8 mouse cellular contexts compared by ENCODE assay signal in the genomic region with DNA sequence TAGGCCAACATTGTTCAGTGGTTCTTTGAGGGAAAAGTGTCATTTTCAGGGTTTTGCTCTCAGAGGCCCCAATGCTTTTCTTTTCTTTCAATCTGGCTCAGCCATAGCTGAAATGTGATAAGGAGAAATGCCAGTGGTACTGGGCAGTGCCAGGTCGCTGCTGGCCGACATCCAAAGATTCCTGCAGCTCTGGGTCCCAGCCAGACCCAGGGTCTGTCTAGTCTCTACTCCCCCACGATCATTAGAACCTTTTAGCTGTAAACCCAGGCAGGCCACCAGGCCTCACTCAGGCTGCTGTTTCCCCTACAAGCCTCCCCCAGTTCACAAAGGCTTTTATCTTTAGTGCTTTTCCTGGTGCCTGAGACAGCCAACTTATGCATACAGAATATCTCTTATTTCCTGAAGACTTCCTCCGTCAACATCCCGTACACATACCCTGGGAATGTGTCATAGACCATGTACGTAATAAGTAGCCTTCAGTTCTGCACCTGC. TPM values are rescaled to one million over a fixed set of nuclear protein-coding genes. Genes with fewer than 3 reads are reported as not detected.
A peak's percentile ranks its signal among the peaks of the same experiment; 100 is the strongest.
DNase-seq lines count a peak whose midpoint lies in the region; ATAC-seq lines count a peak whose summit lies in the region.

No protein-coding gene starts in this region.

- ATAC-seq in forebrain, embryonic 11.5 days (replicated peaks; ENCODE audit: low FRiP score), result no peak
- no peak for ATAC-seq in liver, embryonic 12.5 days

- WGBS in forebrain, embryonic 10.5 days, result 91% methylated on average over 6 of the region's 6 CpGs
- 91% methylated on average over 6 of the region's 6 CpGs for WGBS in forebrain, embryonic 11.5 days
- 62% methylated on average over 6 of the region's 6 CpGs for WGBS in liver, embryonic 12.5 days (ENCODE audit: insufficient replicate concordance)

- H3K27me3 ChIP-seq in forebrain, embryonic 10.5 days (ENCODE audit: poor library complexity, severe bottlenecking), result no peaks in the 10 kb centered on the region
- no peaks in the 10 kb centered on the region for H3K27me3 ChIP-seq in forebrain, embryonic 11.5 days (ENCODE audit: control insufficient read depth, insufficient read depth, low read length)
- H3K27me3 ChIP-seq in liver, embryonic 12.5 days (replicated peaks), result no peaks in the 10 kb centered on the region

- intact Hi-C loops in heart, postnatal 14 days (cut with DNase I), result no loop called here

- 0 out of 2 replicates have a peak overlapping the region, but pooled peaks have one; percentile 3 for H3K27ac ChIP-seq in forebrain, embryonic 10.5 days
- H3K27ac ChIP-seq in forebrain, embryonic 11.5 days (ENCODE audit: low read depth, low read length), result no peak overlapping the region
- peak overlapping the region; percentile 64 for H3K27ac ChIP-seq in liver, embryonic 12.5 days

- no peak overlapping the region for H3K9ac ChIP-seq in forebrain, embryonic 11.5 days (ENCODE audit: low read length)
- H3K9ac ChIP-seq in liver, embryonic 12.5 days, result no peak overlapping the region

- H3K4me3 ChIP-seq in forebrain, embryonic 10.5 days, result no peak overlapping the region
- no peak overlapping the region for H3K4me3 ChIP-seq in forebrain, embryonic 11.5 days (ENCODE audit: low read depth, low read length)
- H3K4me3 ChIP-seq in liver, embryonic 12.5 days, result no peak overlapping the region

- H3K9me3 ChIP-seq in forebrain, embryonic 10.5 days, result no peaks in the 10 kb centered on the region
- H3K9me3 ChIP-seq in forebrain, embryonic 11.5 days (ENCODE audit: control insufficient read depth, low read length), result no peaks in the 10 kb centered on the region
- no peaks in the 10 kb centered on the region for H3K9me3 ChIP-seq in liver, embryonic 12.5 days (replicated peaks)

- H3K4me1 ChIP-seq in forebrain, embryonic 10.5 days, result peaks cover 34% of the 10 kb centered on the region
- peaks cover 11% of the 10 kb centered on the region for H3K4me1 ChIP-seq in forebrain, embryonic 11.5 days (replicated peaks; ENCODE audit: control insufficient read depth, insufficient read depth, low read length)
- H3K4me1 ChIP-seq in liver, embryonic 12.5 days, result peaks cover 71% of the 10 kb centered on the region

- no peak for DNase-seq in forebrain, embryonic 10.5 days (ENCODE audit: extremely low spot score, low spot score)
- no peak for DNase-seq in forebrain, embryonic 11.5 days (ENCODE audit: low spot score)
- DNase-seq in urinary bladder, postnatal 14 days (ENCODE audit: low spot score), result peak; percentile 37
- DNase-seq in urinary bladder, postnatal 10 days (ENCODE audit: low spot score), result no peak
- DNase-seq in heart, postnatal 14 days, result peak; percentile 69 to 84
- DNase-seq in B cell, adult 2 months, result no peak
- DNase-seq in spleen, postnatal 4 days (ENCODE audit: low spot score in 2 of 2), result no peak

- no peak overlapping the region for H3K4me2 ChIP-seq in forebrain, embryonic 11.5 days (ENCODE audit: low read depth, low read length, severe bottlenecking)
- no peak overlapping the region for H3K4me2 ChIP-seq in liver, embryonic 12.5 days

- H3K36me3 ChIP-seq in forebrain, embryonic 10.5 days (replicated peaks), result peaks cover 68% of the 10 kb centered on the region
- peaks cover 3% of the 10 kb centered on the region; the same call in 1 of the 2 replicates for H3K36me3 ChIP-seq in forebrain, embryonic 11.5 days (ENCODE audit: control insufficient read depth, insufficient read depth, low read length)
- peaks cover 18% of the 10 kb centered on the region for H3K36me3 ChIP-seq in liver, embryonic 12.5 days

RNA-seq across cellular contexts. Expression of gene C1qtnf9, which starts 26.4 kb away (rescaled TPM):
- polyA plus RNA-seq in forebrain, embryonic 10.5 days (2016; fragmentation: Nextera tagmentation; extraction: Ambion mirVana), result 0.07 and 0.10 TPM in 2 replicates
- polyA plus RNA-seq in forebrain, embryonic 11.5 days (2014; fragmentation: Nextera tagmentation; extraction: Ambion mirVana), result 0.19 TPM in 1 of 2 replicates, not detected in the other
- total RNA-seq in heart, postnatal 14 days (2021), result 10 to 100 TPM; 42.8 to 43.8 TPM
- polyA plus RNA-seq in liver, embryonic 12.5 days (2016; fragmentation: Nextera tagmentation; extraction: Ambion mirVana), result 0.08 and 0.17 TPM in 2 replicates

RNA-seq across cellular contexts. Expression of gene Mipep, which starts 42.8 kb away (rescaled TPM):
- 24.7 and 25.8 TPM in 2 replicates for polyA plus RNA-seq in forebrain, embryonic 10.5 days (2016; fragmentation: Nextera tagmentation; extraction: Ambion mirVana)
- polyA plus RNA-seq in forebrain, embryonic 11.5 days (2014; fragmentation: Nextera tagmentation; extraction: Ambion mirVana), result 26.3 and 27.3 TPM in 2 replicates
- total RNA-seq in heart, postnatal 14 days (2021), result 10 to 100 TPM; 51.6 to 52.2 TPM
- 19.2 and 19.9 TPM in 2 replicates for polyA plus RNA-seq in liver, embryonic 12.5 days (2016; fragmentation: Nextera tagmentation; extraction: Ambion mirVana)

Comparison
In these comparisons a context has a peak if more than half of its experiments do, and no peak if none do; other contexts are left out.
1. DNase-seq: peak in urinary bladder, postnatal 14 days (single experiment) and heart, postnatal 14 days (2 of 2); none in forebrain, embryonic 10.5 days (single experiment), forebrain, embryonic 11.5 days (single experiment), urinary bladder, postnatal 10 days (single experiment), B cell, adult 2 months (0 of 2) and spleen, postnatal 4 days (0 of 2).